Comparison of ENCODE assay signal across 9 mouse cellular contexts in genomic region chr2:11135718-11136117, GRCm38 (mm10).
"Had no signal": no experiment of that assay in that cellular context is flagged by ENCODE, and none has a peak within 500 bp of the region (broad histone marks: within the 10 kb centered on the region; RNA-seq: fewer than 3 reads in every experiment).

No protein-coding gene starts in this region.

- ATAC-seq: liver, postnatal 0 days; lung, postnatal 0 days; midbrain, embryonic 16.5 days had no signal

- DNase-seq: kidney, postnatal 36 days; left cerebral cortex, postnatal 4 days; liver, postnatal 0 days; lung, embryonic 14.5 days; thymus, adult 2 months; thymus, postnatal 14 days; thymus, postnatal 4 days had no signal
